Mouse (Mus musculus) adrenal gland, postnatal 10 days (tissue): Measurements from ENCODE around the gene Fibp. TPM values are rescaled to one million over a fixed set of nuclear protein-coding genes. Genes with fewer than 3 reads are reported as not detected.

Experiments
- total RNA-seq, 2 experiments: library from RNA; stranded (reverse); gene quantifications; 2 replicates each; pipeline ENCODE4 v1.2.3; 2021

Fibp gene
- total RNA-seq, 2 experiments from 2014 or later: 74.9 to 99.3 TPM

Other genes starting within 250 kb of the Fibp start
- 10 to 100 TPM; 23.3 to 28.7 TPM for gene Pacs1, start 187.5 kb upstream of the Fibp start, total RNA-seq
- 100 to 1,000 TPM; 149 to 167 TPM for gene Sf3b2, start 165.2 kb upstream of the Fibp start, total RNA-seq
- gene Gal3st3, start 162.3 kb upstream of the Fibp start, total RNA-seq: under 1 TPM; 0.27 to 0.51 TPM
- not detected for gene Catsper1, start 124.9 kb upstream of the Fibp start, total RNA-seq
- 1 to 10 TPM; 1.4 to 2.4 TPM for gene Cst6, start 111.0 kb upstream of the Fibp start, total RNA-seq
- gene Eif1ad, start 93.9 kb upstream of the Fibp start, total RNA-seq: 10 to 100 TPM; 33.6 to 37.8 TPM
- 100 to 1,000 TPM; 165 to 169 TPM for gene Banf1, start 93.4 kb upstream of the Fibp start, total RNA-seq
- 10 to 100 TPM; 63.6 to 65.1 TPM for gene Sart1, start 71.9 kb upstream of the Fibp start, total RNA-seq
- not detected for gene Tsga10ip, start 58.1 kb upstream of the Fibp start, total RNA-seq
- gene Drap1, start 35.6 kb upstream of the Fibp start, total RNA-seq: 100 to 1,000 TPM; 246 to 264 TPM
- 10 to 100 TPM; 42.5 to 43.8 TPM for gene AI837181, start 35.5 kb upstream of the Fibp start, total RNA-seq
- gene Fosl1, start 13.1 kb upstream of the Fibp start, total RNA-seq: under 1 TPM in 1 of 2 experiments, not detected in 1; 0.18 TPM
- 10 to 100 TPM in 1 of 2 experiments, 1 to 10 TPM in 1; 9.4 to 11.5 TPM for gene Ccdc85b, start 2.7 kb upstream of the Fibp start, total RNA-seq
- 1 to 10 TPM; 1.4 to 1.8 TPM for gene Ctsw, start 7.9 kb downstream of the Fibp start, total RNA-seq
- gene Efemp2, start 13.3 kb downstream of the Fibp start, total RNA-seq: 10 to 100 TPM; 48.8 to 50.9 TPM
- 10 to 100 TPM; 25.2 to 27.4 TPM for gene Mus81, start 27.8 kb downstream of the Fibp start, total RNA-seq
- 100 to 1,000 TPM; 651 to 659 TPM for gene Cfl1, start 29.8 kb downstream of the Fibp start, total RNA-seq
- gene 1700020D05Rik, start 43.2 kb downstream of the Fibp start, total RNA-seq: 1 to 10 TPM; 1.2 to 2.7 TPM
- gene Snx32, start 49.9 kb downstream of the Fibp start, total RNA-seq: 10 to 100 TPM in 1 of 2 experiments, 1 to 10 TPM in 1; 8.0 to 12.3 TPM
- not detected for gene Ovol1, start 100.0 kb downstream of the Fibp start, total RNA-seq
- gene Ap5b1, start 107.4 kb downstream of the Fibp start, total RNA-seq: 1 to 10 TPM; 6.3 to 7.3 TPM
- gene Rnaseh2c, start 141.3 kb downstream of the Fibp start, total RNA-seq: 100 to 1,000 TPM in 1 of 2 experiments, 10 to 100 TPM in 1; 98.8 to 108 TPM
- 10 to 100 TPM; 49.9 to 52.2 TPM for gene Kat5, start 149.6 kb downstream of the Fibp start, total RNA-seq
- 10 to 100 TPM; 54.1 to 55.7 TPM for gene Rela, start 176.9 kb downstream of the Fibp start, total RNA-seq
- 10 to 100 TPM; 52.5 to 68.0 TPM for gene Sipa1, start 203.1 kb downstream of the Fibp start, total RNA-seq
- 10 to 100 TPM; 49.2 to 50.6 TPM for gene Map3k11, start 228.1 kb downstream of the Fibp start, total RNA-seq
- 10 to 100 TPM; 54.8 to 85.4 TPM for gene Pcnx3, start 228.3 kb downstream of the Fibp start, total RNA-seq
- not detected for gene Kcnk7, start 243.8 kb downstream of the Fibp start, total RNA-seq